Mouse (Mus musculus) liver, embryonic 12.5 days (tissue): ENCODE data around the gene Lmod3. TPM values are rescaled to one million over a fixed set of nuclear protein-coding genes. Genes with fewer than 3 reads are reported as not detected.
"Not testable (repeated sequence)": the region's sequence is repeated elsewhere in the genome, so short reads cannot be mapped to it uniquely, and the experiment has no call there.

Experiments used
- ATAC-seq: fragments of 200-750 bp; cut with Nextera tagmentation; 2 replicates; pipeline ENCODE4 v1.8.0; 2017; ENCODE audit warnings: moderate number of reproducible peaks, mild to moderate bottlenecking, moderate library complexity
- H3K27ac ChIP-seq: fragments of 300-500 bp; sonication (generic); 2 replicates; pipeline ENCODE4 v1.5.1; 2016; ENCODE audit warnings: mild to moderate bottlenecking
- H3K27me3 ChIP-seq: fragments of 300-500 bp; sonication (generic); replicated peaks from 2 replicates; pipeline ENCODE4 v1.6.1; 2016; ENCODE audit warnings: mild to moderate bottlenecking, moderate library complexity
- H3K36me3 ChIP-seq: fragments of 300-500 bp; sonication (generic); 2 replicates; pipeline ENCODE4 v1.6.1; 2016; ENCODE audit warnings: mild to moderate bottlenecking, moderate library complexity
- H3K4me1 ChIP-seq: fragments of 300-500 bp; sonication (generic); 2 replicates; pipeline ENCODE4 v1.6.1; 2016
- H3K4me2 ChIP-seq: fragments of 300-500 bp; sonication (generic); 2 replicates; pipeline ENCODE4 v1.6.1; 2016; ENCODE audit warnings: mild to moderate bottlenecking, moderate library complexity
- H3K4me3 ChIP-seq: fragments of 300-500 bp; sonication (generic); 2 replicates; pipeline ENCODE4 v1.5.1; 2016; ENCODE audit warnings: mild to moderate bottlenecking, moderate library complexity
- H3K9ac ChIP-seq: fragments of 300-500 bp; sonication (generic); 2 replicates; pipeline ENCODE4 v1.6.1; 2016; ENCODE audit warnings: mild to moderate bottlenecking, moderate library complexity
- H3K9me3 ChIP-seq: fragments of 300-500 bp; sonication (generic); replicated peaks from 2 replicates; pipeline ENCODE4 v1.6.1; 2016; ENCODE audit warnings: mild to moderate bottlenecking, moderate library complexity
- WGBS: fragments of 180-500 bp; shearing (Covaris S2); methylation state at CpG from one replicate; pipeline ENCODE4 v1.1.7; 2016; ENCODE audit not compliant: insufficient replicate concordance; 5-methylcytosine and 5-hydroxymethylcytosine counted together
- polyA plus RNA-seq: library from polyadenylated mRNA; unstranded; fragments of >200 nt; fragmentation: Nextera tagmentation; extraction: Ambion mirVana; gene quantifications from 2 replicates; pipeline ENCODE4 v1.2.1, GENCODE M21; 2016

Lmod3 gene
- polyA plus RNA-seq, 1 experiment from 2014 or later: 0.05 TPM

GRCm38 (mm10) chr6:97273777-97274176 is 21.2 kb upstream of the Lmod3 start:
- no peaks in the 10 kb centered on the region for H3K9me3 ChIP-seq
- no peak overlapping the region for H3K4me2 ChIP-seq
- peaks cover 5% of the 10 kb centered on the region; the same call in 1 of the 2 replicates for H3K4me1 ChIP-seq
- H3K27me3 ChIP-seq: no peaks in the 10 kb centered on the region
- no peak overlapping the region for H3K9ac ChIP-seq
- H3K4me3 ChIP-seq: no peak overlapping the region
- no peaks in the 10 kb centered on the region for H3K36me3 ChIP-seq
- H3K27ac ChIP-seq: no peak overlapping the region
- whole genome bisulfite sequencing: 61% methylated on average over 3 of the region's 3 CpGs
- no peak for ATAC-seq

GRCm38 (mm10) chr6:97273058-97273710 is 20.6 kb upstream of the Lmod3 start:
- Histone ChIP-seq H3K27ac (no peak overlapping the region), H3K9ac (no peak overlapping the region), H3K36me3 (no peaks in the 10 kb centered on the region), H3K4me1 (peaks cover 2% of the 10 kb centered on the region; the same call in 1 of the 2 replicates), H3K27me3 (no peaks in the 10 kb centered on the region), H3K9me3 (no peaks in the 10 kb centered on the region), H3K4me3 (no peak overlapping the region), H3K4me2 (no peak overlapping the region)
- 64% methylated on average over 16 of the region's 16 CpGs for WGBS
- ATAC-seq: no peak

- Histone ChIP-seq H3K9ac (no peak overlapping the region), H3K9me3 (no peaks in the 10 kb centered on the region), H3K4me1 (no peaks in the 10 kb centered on the region), H3K27me3 (no peaks in the 10 kb centered on the region), H3K36me3 (no peaks in the 10 kb centered on the region), H3K27ac (no peak overlapping the region), H3K4me2 (no peak overlapping the region), H3K4me3 (no peak overlapping the region)
- WGBS: 57% methylated on average over 2 of the region's 2 CpGs
- no peak for ATAC-seq
Observed at GRCm38 (mm10) chr6:97272349-97272748, 19.8 kb upstream of the Lmod3 start.

- H3K4me1 ChIP-seq: no peaks in the 10 kb centered on the region
- H3K27ac ChIP-seq: no peak overlapping the region
- H3K9ac ChIP-seq: no peak overlapping the region
- no peak overlapping the region for H3K4me3 ChIP-seq
- H3K36me3 ChIP-seq: no peaks in the 10 kb centered on the region
- no peaks in the 10 kb centered on the region for H3K9me3 ChIP-seq
- ATAC-seq: no peak
- no peaks in the 10 kb centered on the region for H3K27me3 ChIP-seq
- no peak overlapping the region for H3K4me2 ChIP-seq
- 76% methylated on average over 11 of the region's 11 CpGs for WGBS
Observed at GRCm38 (mm10) chr6:97269596-97269995, 17.0 kb upstream of the Lmod3 start.

GRCm38 (mm10) chr6:97267132-97267531 is 14.6 kb upstream of the Lmod3 start:
- Histone ChIP-seq H3K9me3 (no peaks in the 10 kb centered on the region), H3K27me3 (no peaks in the 10 kb centered on the region), H3K4me3 (no peak overlapping the region), H3K27ac (no peak overlapping the region), H3K9ac (no peak overlapping the region), H3K36me3 (no peaks in the 10 kb centered on the region), H3K4me1 (no peaks in the 10 kb centered on the region), H3K4me2 (no peak overlapping the region)
- WGBS: 53% methylated on average over 2 of the region's 2 CpGs
- no peak for ATAC-seq

- no peaks in the 10 kb centered on the region for H3K9me3 ChIP-seq
- H3K4me1 ChIP-seq: no peaks in the 10 kb centered on the region
- H3K9ac ChIP-seq: no peak overlapping the region
- H3K27me3 ChIP-seq: no peaks in the 10 kb centered on the region
- H3K4me3 ChIP-seq: no peak overlapping the region
- no peak overlapping the region for H3K27ac ChIP-seq
- H3K4me2 ChIP-seq: no peak overlapping the region
- no peak for ATAC-seq
- H3K36me3 ChIP-seq: no peaks in the 10 kb centered on the region
- WGBS: 54% methylated on average over 4 of the region's 4 CpGs
Observed at GRCm38 (mm10) chr6:97266661-97267060, 14.1 kb upstream of the Lmod3 start.

GRCm38 (mm10) chr6:97265705-97266104 is 13.1 kb upstream of the Lmod3 start:
- Histone ChIP-seq H3K4me2 (no peak overlapping the region), H3K27ac (no peak overlapping the region), H3K9ac (no peak overlapping the region), H3K9me3 (no peaks in the 10 kb centered on the region), H3K4me3 (no peak overlapping the region), H3K27me3 (no peaks in the 10 kb centered on the region), H3K36me3 (no peaks in the 10 kb centered on the region), H3K4me1 (no peaks in the 10 kb centered on the region)
- WGBS: 76% methylated on average over 3 of the region's 3 CpGs
- no peak for ATAC-seq

- Histone ChIP-seq H3K27me3 (no peaks in the 10 kb centered on the region), H3K4me3 (no peak overlapping the region), H3K9ac (no peak overlapping the region), H3K27ac (no peak overlapping the region), H3K36me3 (no peaks in the 10 kb centered on the region), H3K9me3 (no peaks in the 10 kb centered on the region), H3K4me1 (no peaks in the 10 kb centered on the region), H3K4me2 (no peak overlapping the region)
- no peak for ATAC-seq
- WGBS: 73% methylated on average over 8 of the region's 8 CpGs
Observed at GRCm38 (mm10) chr6:97265240-97265639, 12.7 kb upstream of the Lmod3 start.

- H3K4me3 ChIP-seq, H3K4me1 ChIP-seq, ATAC-seq, H3K9me3 ChIP-seq, H3K9ac ChIP-seq, H3K27ac ChIP-seq, H3K4me2 ChIP-seq, H3K36me3 ChIP-seq, H3K27me3 ChIP-seq: not testable (repeated sequence)
Observed at GRCm38 (mm10) chr6:97263750-97264149, 11.2 kb upstream of the Lmod3 start.

- Histone ChIP-seq H3K4me2 (no peak overlapping the region), H3K4me3 (no peak overlapping the region), H3K27ac (no peak overlapping the region), H3K36me3 (no peaks in the 10 kb centered on the region), H3K9me3 (no peaks in the 10 kb centered on the region), H3K27me3 (0 out of 2 replicates have a peak, but pooled peaks cover 3% of the 10 kb centered on the region), H3K4me1 (no peaks in the 10 kb centered on the region), H3K9ac (no peak overlapping the region)
- no peak for ATAC-seq
- WGBS: 72% methylated on average over 4 of the region's 4 CpGs
Observed at GRCm38 (mm10) chr6:97262229-97262628, 9.7 kb upstream of the Lmod3 start.

GRCm38 (mm10) chr6:97259926-97260325 is 7.4 kb upstream of the Lmod3 start:
- H3K9ac ChIP-seq, ATAC-seq: not testable (repeated sequence)
- 73% methylated on average over 2 of the region's 2 CpGs for WGBS

GRCm38 (mm10) chr6:97258489-97258888 is 5.9 kb upstream of the Lmod3 start:
- Histone ChIP-seq H3K36me3 (no peaks in the 10 kb centered on the region), H3K27me3 (0 out of 2 replicates have a peak, but pooled peaks cover 3% of the 10 kb centered on the region), H3K4me3 (no peak overlapping the region), H3K27ac (no peak overlapping the region), H3K4me1 (no peaks in the 10 kb centered on the region), H3K9me3 (no peaks in the 10 kb centered on the region), H3K9ac (no peak overlapping the region), H3K4me2 (no peak overlapping the region)
- WGBS: 59% methylated on average over 1 of the region's 1 CpGs
- ATAC-seq: no peak

More at GRCm38 (mm10) chr6:97259926-97260325, 7.4 kb upstream of the Lmod3 start:
- H3K9me3 ChIP-seq, H3K36me3 ChIP-seq, H3K4me2 ChIP-seq, H3K4me3 ChIP-seq, H3K27ac ChIP-seq, H3K27me3 ChIP-seq, H3K4me1 ChIP-seq: not testable (repeated sequence)

- no peak for ATAC-seq
- Histone ChIP-seq H3K27ac (no peak overlapping the region), H3K9me3 (no peaks in the 10 kb centered on the region), H3K27me3 (no peaks in the 10 kb centered on the region), H3K36me3 (no peaks in the 10 kb centered on the region), H3K9ac (no peak overlapping the region), H3K4me1 (peaks cover 6% of the 10 kb centered on the region), H3K4me2 (no peak overlapping the region), H3K4me3 (no peak overlapping the region)
- 29% methylated on average over 5 of the region's 5 CpGs for WGBS
Observed at GRCm38 (mm10) chr6:97252086-97252485, 473 bp downstream of the Lmod3 start.
